Mouse (Mus musculus) gastrocnemius, adult 2 months (tissue): Measurements from ENCODE around the gene Actl6a. TPM values are rescaled to one million over a fixed set of nuclear protein-coding genes. Genes with fewer than 3 reads are reported as not detected.
A peak's percentile ranks its signal among the peaks of the same experiment; 100 is the strongest.
"Not testable (repeated sequence)": the region's sequence is repeated elsewhere in the genome, so short reads cannot be mapped to it uniquely, and the experiment has no call there.

ENCODE experiments used
- DNase-seq: peaks from one replicate; pipeline ENCODE4 v3.0.0; 2022
- H3K27ac ChIP-seq: fragments of 200-600 bp; 2 replicates; pipeline ENCODE4 v1.8.1; 2022; ENCODE audit warnings: mild to moderate bottlenecking
- H3K4me3 ChIP-seq: fragments of 200-600 bp; 2 replicates; pipeline ENCODE4 v1.8.1; 2022; ENCODE audit warnings: mild to moderate bottlenecking, moderate library complexity
- CTCF ChIP-seq: fragments of 200-600 bp; IDR thresholded peaks from 2 replicates; pipeline ENCODE4 v1.8.1; 2022; ENCODE audit warnings: antibody characterized with exemption, mild to moderate bottlenecking, moderate library complexity
- intact Hi-C: fragments of 180-260 bp; cut with DNase I; formaldehyde crosslinking; loops from one replicate; pipeline ENCODE4 v1.15.1; 2025
- total RNA-seq, 2 experiments: library from RNA; stranded (reverse); gene quantifications; 2 replicates each; pipeline ENCODE4 v1.2.3; 2021

The Actl6a gene
- total RNA-seq, 2 experiments from 2014 or later: 13.1 to 16.0 TPM

GRCm38 (mm10) chr3:32736244-32737171 is 30.4 kb downstream of the Actl6a start, which contains the start of gene Ndufb5:
Gene Ndufb5 (plus strand): TSS chr3:32736990.
- intact Hi-C loops: loop anchor here (2.0 to 5.0 kb wide), 2 partner anchors 28 to 156 kb away; no protein-coding TSS in a partner anchor
- DNase-seq: peak; percentile 98
- TF ChIP-seq CTCF: no peak
- H3K27ac ChIP-seq: peak within 1 kb of the TSS; percentile 98
- peak within 1 kb of the TSS; percentile 99 for H3K4me3 ChIP-seq

- Histone ChIP-seq H3K27ac (peak within 1 kb of the TSS; percentile 98), H3K4me3 (peak within 1 kb of the TSS; percentile 99)
- DNase-seq: no peak
- intact Hi-C loops: loop anchor here (2.0 to 5.0 kb wide), 2 partner anchors 28 to 155 kb away; no protein-coding TSS in a partner anchor
- TF ChIP-seq CTCF: no peak
These were observed 31.1 kb downstream of the Actl6a start, which contains the start of gene Mrpl47 for GRCm38 (mm10) chr3:32737172-32737655. Gene Mrpl47 (minus strand): TSS chr3:32737605.

GRCm38 (mm10) chr3:32738549-32738948 is 32.5 kb downstream of the Actl6a start:
- DNase-seq: no peak
- Histone ChIP-seq H3K27ac (peak overlapping the region; percentile 98), H3K4me3 (peak overlapping the region; percentile 99)
- TF ChIP-seq CTCF: no peak
- intact Hi-C loops: loop anchor here (1.0 to 5.0 kb wide), 2 partner anchors 80 to 154 kb away; no protein-coding TSS in a partner anchor

- H3K27ac ChIP-seq: no peak overlapping the region
- H3K4me3 ChIP-seq: no peak overlapping the region
- DNase-seq: no peak
- intact Hi-C loops: no loop called here
- TF ChIP-seq CTCF: no peak
These were observed 36.2 kb downstream of the Actl6a start for GRCm38 (mm10) chr3:32742276-32742780.

GRCm38 (mm10) chr3:32745001-32745400 is 38.9 kb downstream of the Actl6a start:
- no peak for TF ChIP-seq CTCF
- no peak for DNase-seq
- intact Hi-C loops: no loop called here

GRCm38 (mm10) chr3:32745426-32745825 is 39.3 kb downstream of the Actl6a start:
- H3K4me3 ChIP-seq, H3K27ac ChIP-seq, DNase-seq, intact Hi-C loops: not testable (repeated sequence)

More at GRCm38 (mm10) chr3:32745001-32745400, 38.9 kb downstream of the Actl6a start:
- H3K27ac ChIP-seq: no peak overlapping the region
- H3K4me3 ChIP-seq: no peak overlapping the region

GRCm38 (mm10) chr3:32748384-32748783 is 42.3 kb downstream of the Actl6a start:
- intact Hi-C loops: no loop called here

GRCm38 (mm10) chr3:32749820-32750579 is 43.9 kb downstream of the Actl6a start:
- DNase-seq: no peak
- intact Hi-C loops: no loop called here
- no peak overlapping the region for H3K4me3 ChIP-seq
- TF ChIP-seq CTCF: no peak
- no peak overlapping the region for H3K27ac ChIP-seq

More at GRCm38 (mm10) chr3:32748384-32748783, 42.3 kb downstream of the Actl6a start:
- no peak for DNase-seq
- Histone ChIP-seq H3K4me3 (no peak overlapping the region), H3K27ac (no peak overlapping the region)
- TF ChIP-seq CTCF: no peak

GRCm38 (mm10) chr3:32754384-32754915 is 48.4 kb downstream of the Actl6a start:
- DNase-seq: no peak
- TF ChIP-seq CTCF: no peak
- intact Hi-C loops: no loop called here
- Histone ChIP-seq H3K27ac (peak overlapping the region; percentile 35; the same call in 1 of the 2 replicates), H3K4me3 (no peak overlapping the region)

GRCm38 (mm10) chr3:32759212-32759611 is 53.1 kb downstream of the Actl6a start:
- intact Hi-C loops: no loop called here
- no peak overlapping the region for H3K27ac ChIP-seq
- no peak for DNase-seq
- H3K4me3 ChIP-seq: no peak overlapping the region
- TF ChIP-seq CTCF: no peak

- H3K27ac ChIP-seq: no peak overlapping the region
- TF ChIP-seq CTCF: no peak
- no peak overlapping the region for H3K4me3 ChIP-seq
- intact Hi-C loops: no loop called here
- no peak for DNase-seq
These were observed 56.9 kb downstream of the Actl6a start for GRCm38 (mm10) chr3:32762962-32763361.

GRCm38 (mm10) chr3:32763902-32764301 is 57.8 kb downstream of the Actl6a start:
- intact Hi-C loops: no loop called here

More at GRCm38 (mm10) chr3:32763902-32764301, 57.8 kb downstream of the Actl6a start:
- Histone ChIP-seq H3K4me3 (no peak overlapping the region), H3K27ac (no peak overlapping the region)
- TF ChIP-seq CTCF: no peak
- DNase-seq: no peak
